Comparison of ENCODE assay signal across 9 mouse cellular contexts in genomic region chr15:81805624-81806023, GRCm38 (mm10). TPM values are rescaled to one million over a fixed set of nuclear protein-coding genes. Genes with fewer than 3 reads are reported as not detected.
DNase-seq lines count a peak whose midpoint lies in the region; ATAC-seq and TF ChIP-seq lines count a peak whose summit lies in the region.
"Had no signal": no experiment of that assay in that cellular context is flagged by ENCODE, and none has a peak within 500 bp of the region (broad histone marks: within the 10 kb centered on the region; RNA-seq: fewer than 3 reads in every experiment).

No protein-coding gene starts in this region.

- H3K36me3 ChIP-seq in heart, embryonic 13.5 days = no peaks in the 10 kb centered on the region
- H3K36me3 ChIP-seq in lung, embryonic 14.5 days (ENCODE audit: insufficient read depth) = no peaks in the 10 kb centered on the region
- no peaks in the 10 kb centered on the region for H3K36me3 ChIP-seq in forebrain, embryonic 15.5 days

- ATAC-seq in heart, embryonic 13.5 days (ENCODE audit: extremely low read depth, insufficient number of reproducible peaks, low FRiP score, low TSS enrichment) = no peak
- no peak for ATAC-seq in lung, embryonic 14.5 days (ENCODE audit: insufficient read depth)
- ATAC-seq in forebrain, embryonic 15.5 days (replicated peaks) = no peak

- intact Hi-C loops in gastrocnemius, adult 2 months (cut with DNase I) = no loop called here
- intact Hi-C loops in gastrocnemius, postnatal 36 days (cut with DNase I) = no loop called here

- H3K4me2 ChIP-seq in heart, embryonic 13.5 days = 0 out of 2 replicates have a peak overlapping the region, but pooled peaks have one; percentile 0
- no peak overlapping the region for H3K4me2 ChIP-seq in lung, embryonic 14.5 days
- H3K4me2 ChIP-seq in forebrain, embryonic 15.5 days (replicated peaks) = no peak overlapping the region

- H3K9ac ChIP-seq in heart, embryonic 13.5 days = no peak overlapping the region
- no peak overlapping the region for H3K9ac ChIP-seq in lung, embryonic 14.5 days
- no peak overlapping the region for H3K9ac ChIP-seq in forebrain, embryonic 15.5 days (replicated peaks)
- H3K9ac ChIP-seq: liver, embryonic 14.5 days had no signal

- DNase-seq in gastrocnemius, adult 2 months = peak; percentile 49
- DNase-seq in gastrocnemius, postnatal 36 days = no peak
- DNase-seq in adrenal gland, adult 18-20 months (ENCODE audit: low spot score in 2 of 2) = peak; percentile 46 to 48
- peak; percentile 83 for DNase-seq in lung, embryonic 14.5 days
- DNase-seq in thymus, postnatal 25 days = no peak
- no peak for DNase-seq in yolk sac, embryonic 10.5 days (ENCODE audit: low spot score)

- H3K4me3 ChIP-seq in gastrocnemius, adult 2 months = peak overlapping the region; percentile 83; the same call in 1 of the 2 replicates
- H3K4me3 ChIP-seq in heart, embryonic 13.5 days = no peak overlapping the region
- H3K4me3 ChIP-seq in lung, embryonic 14.5 days (ENCODE audit: low read depth, low read length) = no peak overlapping the region
- no peak overlapping the region for H3K4me3 ChIP-seq in forebrain, embryonic 15.5 days

- no peaks in the 10 kb centered on the region for H3K27me3 ChIP-seq in heart, embryonic 13.5 days (replicated peaks)
- no peaks in the 10 kb centered on the region for H3K27me3 ChIP-seq in lung, embryonic 14.5 days (ENCODE audit: insufficient read depth, low read length)
- no peaks in the 10 kb centered on the region for H3K27me3 ChIP-seq in forebrain, embryonic 15.5 days

- peak overlapping the region; percentile 96 for H3K27ac ChIP-seq in gastrocnemius, adult 2 months
- peak overlapping the region; percentile 59 for H3K27ac ChIP-seq in heart, embryonic 13.5 days (replicated peaks)
- 0 out of 2 replicates have a peak overlapping the region, but pooled peaks have one; percentile 55 for H3K27ac ChIP-seq in lung, embryonic 14.5 days (ENCODE audit: low read depth)
- H3K27ac ChIP-seq in forebrain, embryonic 15.5 days (replicated peaks) = no peak overlapping the region
- H3K27ac ChIP-seq: liver, embryonic 14.5 days had no signal

- 28% methylated on average over 6 of the region's 6 CpGs for WGBS in heart, embryonic 13.5 days
- WGBS in lung, embryonic 14.5 days = 16% methylated on average over 6 of the region's 6 CpGs
- WGBS in forebrain, embryonic 15.5 days = 58% methylated on average over 6 of the region's 6 CpGs

- TF ChIP-seq CTCF in gastrocnemius, adult 2 months (IDR thresholded peaks at IDR 0.05) = no peak
- no peak for TF ChIP-seq CTCF in lung, embryonic 14.5 days (IDR thresholded peaks at IDR 0.05; ENCODE audit: low read depth)

- H3K9me3 ChIP-seq in heart, embryonic 13.5 days = no peaks in the 10 kb centered on the region
- H3K9me3 ChIP-seq in lung, embryonic 14.5 days (ENCODE audit: low read depth, low read length) = no peaks in the 10 kb centered on the region
- no peaks in the 10 kb centered on the region for H3K9me3 ChIP-seq in forebrain, embryonic 15.5 days

- peaks cover 73% of the 10 kb centered on the region for H3K4me1 ChIP-seq in heart, embryonic 13.5 days
- peaks cover 35% of the 10 kb centered on the region for H3K4me1 ChIP-seq in lung, embryonic 14.5 days (ENCODE audit: insufficient read depth)
- H3K4me1 ChIP-seq in forebrain, embryonic 15.5 days = peaks cover 32% of the 10 kb centered on the region

RNA-seq across cellular contexts. Expression of gene Tef, which starts 3.4 kb away (rescaled TPM):
- 100 to 1,000 TPM; 101 to 191 TPM for total RNA-seq in gastrocnemius, adult 2 months (2021)
- total RNA-seq in gastrocnemius, postnatal 36 days (2021) = 100 to 1,000 TPM; 167 to 181 TPM
- total RNA-seq in adrenal gland, adult 18-20 months (2021) = 10 to 100 TPM; 45.0 to 46.9 TPM
- 22.0 and 22.2 TPM in 2 replicates for polyA plus RNA-seq in heart, embryonic 13.5 days (2015; fragmentation: Nextera tagmentation; extraction: Ambion mirVana)
- polyA plus RNA-seq in lung, embryonic 14.5 days (2014; fragmentation: Nextera tagmentation; extraction: Ambion mirVana) = 23.5 and 23.8 TPM in 2 replicates
- 31.9 and 32.6 TPM in 2 replicates for polyA plus RNA-seq in forebrain, embryonic 15.5 days (2015; fragmentation: Nextera tagmentation; extraction: Ambion mirVana)

RNA-seq across cellular contexts. Expression of gene Tob2, which starts 53.0 kb away (rescaled TPM):
- total RNA-seq in gastrocnemius, adult 2 months (2021) = 100 to 1,000 TPM; 151 to 205 TPM
- total RNA-seq in gastrocnemius, postnatal 36 days (2021) = 100 to 1,000 TPM in 1 of 2 experiments, 10 to 100 TPM in 1; 90.3 to 144 TPM
- total RNA-seq in adrenal gland, adult 18-20 months (2021) = 100 to 1,000 TPM; 103 to 121 TPM
- polyA plus RNA-seq in heart, embryonic 13.5 days (2015; fragmentation: Nextera tagmentation; extraction: Ambion mirVana) = 11.8 and 13.8 TPM in 2 replicates
- polyA plus RNA-seq in lung, embryonic 14.5 days (2014; fragmentation: Nextera tagmentation; extraction: Ambion mirVana) = 23.3 and 24.2 TPM in 2 replicates
- polyA plus RNA-seq in forebrain, embryonic 15.5 days (2015; fragmentation: Nextera tagmentation; extraction: Ambion mirVana) = 20.2 and 21.1 TPM in 2 replicates

Comparison
In these comparisons a context has a peak if more than half of its experiments do, and no peak if none do; other contexts are left out.
1. DNase-seq: peak in gastrocnemius, adult 2 months (single experiment), adrenal gland, adult 18-20 months (2 of 2) and lung, embryonic 14.5 days (single experiment); none in gastrocnemius, postnatal 36 days (0 of 2), thymus, postnatal 25 days (single experiment) and yolk sac, embryonic 10.5 days (single experiment).